Mouse (Mus musculus) MEL (cell line): ENCODE results near the gene 1700018B08Rik. TPM values are rescaled to one million over a fixed set of nuclear protein-coding genes. Genes with fewer than 3 reads are reported as not detected.

Source experiments
- DNase-seq: peaks from one replicate; pipeline ENCODE4 v3.0.0; 2011; ENCODE audit warnings: low read depth, low spot score
- H3K27ac ChIP-seq: 2 replicates; pipeline ENCODE4 v1.5.1; 2012; ENCODE audit warnings: low read depth, mild to moderate bottlenecking, control low read depth, low read length, moderate library complexity; ENCODE audit not compliant: control insufficient read depth
- H3K27me3 ChIP-seq, 2 experiments: fragments of 150-350 bp in 1 of 2; sonication (generic) in 1 of 2; 2 replicates each; pipeline ENCODE4 v1.6.1; 2012; ENCODE audit warnings: low read length in 2 of 2, mild to moderate bottlenecking in 2 of 2, improper control_type of control experiment in 1 of 2, moderate library complexity in 1 of 2; ENCODE audit not compliant: insufficient read depth in 2 of 2, control insufficient read depth in 1 of 2
- H3K36me3 ChIP-seq, 2 experiments: 2 replicates each; pipeline ENCODE4 v1.6.1; 2012 to 2014; ENCODE audit warnings: low read length in 2 of 2, improper control_type of control experiment in 1 of 2, inconsistent platforms in 1 of 2, mild to moderate bottlenecking in 1 of 2; ENCODE audit not compliant: insufficient read depth in 2 of 2, control insufficient read depth in 1 of 2
- H3K4me1 ChIP-seq, 2 experiments: fragments of 150-350 bp in 1 of 2; sonication (generic) in 1 of 2; 2 replicates each; pipeline ENCODE4 v1.6.1; 2012; ENCODE audit warnings: low read length in 2 of 2, improper control_type of control experiment in 1 of 2, mild to moderate bottlenecking in 1 of 2; ENCODE audit not compliant: insufficient read depth in 2 of 2, control insufficient read depth in 1 of 2
- H3K4me3 ChIP-seq, 2 experiments: fragments of 150-350 bp in 1 of 2; sonication (generic) in 1 of 2; 2 replicates each; pipeline ENCODE4 v1.5.1; 2012; ENCODE audit warnings: low read depth in 2 of 2, low read length in 2 of 2, mild to moderate bottlenecking in 2 of 2, moderate library complexity in 2 of 2, control low read depth in 1 of 2, improper control_type of control experiment in 1 of 2; ENCODE audit not compliant: control insufficient read depth in 1 of 2, insufficient read depth in 1 of 2
- H3K79me2 ChIP-seq: 2 replicates; pipeline ENCODE4 v1.6.1; 2012; ENCODE audit warnings: mild to moderate bottlenecking, low read length, moderate library complexity; ENCODE audit not compliant: control insufficient read depth, poor library complexity, insufficient read depth
- H3K9ac ChIP-seq: 2 replicates; pipeline ENCODE4 v1.6.1; 2012; ENCODE audit warnings: low read depth, mild to moderate bottlenecking, control low read depth, low read length, moderate library complexity; ENCODE audit not compliant: control insufficient read depth, poor library complexity, severe bottlenecking
- H3K9me3 ChIP-seq: fragments of 150-350 bp; sonication (generic); replicated peaks from 2 replicates; pipeline ENCODE4 v1.6.1; 2012; ENCODE audit warnings: mild to moderate bottlenecking, low read length, improper control_type of control experiment, moderate library complexity; ENCODE audit not compliant: insufficient read depth
- CHD2 ChIP-seq: IDR thresholded peaks from 2 replicates; pipeline ENCODE4 v1.6.1; 2011; ENCODE audit warnings: low read length, improper control_type of control experiment
- ELF1 ChIP-seq: IDR thresholded peaks from 2 replicates; pipeline ENCODE4 v1.6.1; 2014; ENCODE audit warnings: low read depth, mild to moderate bottlenecking, inconsistent platforms, low read length, improper control_type of control experiment, moderate library complexity
- GATA1 ChIP-seq: IDR thresholded peaks from 2 replicates; pipeline ENCODE4 v1.6.1; 2011; ENCODE audit warnings: low read depth, low read length, improper control_type of control experiment
- HCFC1 ChIP-seq: IDR thresholded peaks from 2 replicates; pipeline ENCODE4 v1.6.1; 2012; ENCODE audit warnings: low read depth, mild to moderate bottlenecking, inconsistent platforms, low read length, improper control_type of control experiment, moderate library complexity
- KAT2A ChIP-seq: conservative IDR thresholded peaks from 2 replicates; pipeline ENCODE4 v1.6.1; 2012; ENCODE audit warnings: low read depth, low read length, improper control_type of control experiment, inconsistent platforms
- MAFK ChIP-seq: IDR thresholded peaks from 2 replicates; pipeline ENCODE4 v1.6.1; 2011; ENCODE audit warnings: low read depth, mild to moderate bottlenecking, low read length, improper control_type of control experiment, borderline replicate concordance
- MAX ChIP-seq: IDR thresholded peaks from 2 replicates; pipeline ENCODE4 v1.6.1; 2011; ENCODE audit warnings: low read length, improper control_type of control experiment
- MAZ ChIP-seq: IDR thresholded peaks from 2 replicates; pipeline ENCODE4 v1.6.1; 2012; ENCODE audit warnings: low read depth, mild to moderate bottlenecking, inconsistent platforms, low read length, improper control_type of control experiment
- MXI1 ChIP-seq: IDR thresholded peaks from 2 replicates; pipeline ENCODE4 v1.6.1; 2011; ENCODE audit warnings: mild to moderate bottlenecking, low read depth, low read length, improper control_type of control experiment
- MYB ChIP-seq: IDR thresholded peaks from 2 replicates; pipeline ENCODE4 v1.6.1; 2011; ENCODE audit warnings: mild to moderate bottlenecking, low read depth, low read length, improper control_type of control experiment
- MYC ChIP-seq: IDR thresholded peaks from 2 replicates; pipeline ENCODE4 v1.6.1; 2011; ENCODE audit warnings: low read depth, mild to moderate bottlenecking, low read length, improper control_type of control experiment, moderate library complexity
- NELFE ChIP-seq: IDR thresholded peaks from 2 replicates; pipeline ENCODE4 v1.6.1; 2011; ENCODE audit warnings: low read depth, low read length, improper control_type of control experiment
- NRF1 ChIP-seq: IDR thresholded peaks from 2 replicates; pipeline ENCODE4 v1.6.1; 2014; ENCODE audit warnings: low read depth, mild to moderate bottlenecking, inconsistent platforms, low read length, improper control_type of control experiment, moderate library complexity; ENCODE audit not compliant: poor library complexity, insufficient read depth, severe bottlenecking
- POLR2A ChIP-seq, 2 experiments: IDR thresholded peaks; 2 replicates each; pipeline ENCODE4 v1.6.1; 2011 to 2012; ENCODE audit warnings: low read length in 2 of 2, mild to moderate bottlenecking in 2 of 2, control low read depth in 1 of 2, improper control_type of control experiment in 1 of 2, low read depth in 1 of 2, moderate library complexity in 1 of 2; ENCODE audit not compliant: control insufficient read depth in 1 of 2, insufficient read depth in 1 of 2, poor library complexity in 1 of 2
- POLR2AphosphoS2 ChIP-seq: IDR thresholded peaks from 2 replicates; pipeline ENCODE4 v1.6.1; 2011; ENCODE audit warnings: low read length, improper control_type of control experiment
- POLR2AphosphoS5 ChIP-seq: IDR thresholded peaks from 2 replicates; pipeline ENCODE4 v1.6.1; 2012; ENCODE audit warnings: low read depth, borderline replicate concordance, mild to moderate bottlenecking, inconsistent platforms, low read length, moderate library complexity, mixed read lengths
- RCOR1 ChIP-seq: IDR thresholded peaks from 2 replicates; pipeline ENCODE4 v1.6.1; 2012; ENCODE audit warnings: low read depth, mild to moderate bottlenecking, inconsistent platforms, low read length, improper control_type of control experiment
- SIN3A ChIP-seq: IDR thresholded peaks from 2 replicates; pipeline ENCODE4 v1.6.1; 2012; ENCODE audit warnings: low read length, improper control_type of control experiment, inconsistent platforms
- TBP ChIP-seq: IDR thresholded peaks from 2 replicates; pipeline ENCODE4 v1.8.0; 2011; ENCODE audit warnings: low read depth, low read length, improper control_type of control experiment
- TCF12 ChIP-seq: IDR thresholded peaks from 2 replicates; pipeline ENCODE4 v1.6.1; 2014; ENCODE audit warnings: low read depth, mild to moderate bottlenecking, inconsistent platforms, low read length, improper control_type of control experiment, moderate library complexity
- ZKSCAN1 ChIP-seq: IDR thresholded peaks from 2 replicates; pipeline ENCODE4 v1.6.1; 2012; ENCODE audit warnings: low read depth, mild to moderate bottlenecking, inconsistent platforms, low read length, improper control_type of control experiment, moderate library complexity
- ZMIZ1 ChIP-seq: IDR thresholded peaks from 2 replicates; pipeline ENCODE4 v1.6.1; 2012; ENCODE audit warnings: low read depth, mild to moderate bottlenecking, inconsistent platforms, low read length, improper control_type of control experiment, moderate library complexity
- polyA plus RNA-seq, 2 experiments: library from polyadenylated mRNA; stranded (reverse) in 1 of 2; unstranded in 1 of 2; fragments of >175 nt in 1 of 2; fragments of >200 nt in 1 of 2; gene quantifications; 2 replicates each; pipeline versions ENCODE4 v1.2.1 to v1.2.4; 2012; ENCODE audit warnings: low replicate concordance in 2 of 2, low read depth in 1 of 2; ENCODE audit not compliant: insufficient read length in 2 of 2, insufficient read depth in 1 of 2, missing spikeins in 1 of 2
- total RNA-seq: library from RNA; depleted of rRNA; stranded (reverse); fragments of 300-350 nt; gene quantifications from 2 replicates; pipeline ENCODE4 v1.2.3, GENCODE M21; 2012

Gene 1700018B08Rik
- total and polyA plus RNA-seq, 3 experiments = not detected

GRCm38 (mm10) chr8:121578676-121579451, 34.7 kb upstream of the 1700018B08Rik start, which contains the start of gene Fbxo31:
TSS of gene Fbxo31 (minus strand) at chr8:121578806.
- H3K9ac ChIP-seq = peak within 1 kb of the TSS; percentile 85
- peaks cover 0 to 7% of the 10 kb centered on the region in 2 experiments; a peak in 1 of 4 replicates for H3K36me3 ChIP-seq
- DNase-seq = peak; percentile 97
- H3K27ac ChIP-seq = peak within 1 kb of the TSS; percentile 48
- H3K9me3 ChIP-seq = no peaks in the 10 kb centered on the region
- H3K79me2 ChIP-seq = peaks cover 47% of the 10 kb centered on the region
- H3K27me3 ChIP-seq = no peaks in the 10 kb centered on the region
- peak within 1 kb of the TSS; percentile 92 to 96 for H3K4me3 ChIP-seq
- peak; percentile 74 for TF ChIP-seq KAT2A
- peak; percentile 61 for TF ChIP-seq HCFC1
- TF ChIP-seq MAFK = peak; percentile 99
- 0 out of 2 replicates have a peak, but pooled peaks have one; percentile 40 for TF ChIP-seq ZMIZ1
- TF ChIP-seq NELFE = peak; percentile 85
- peak; percentile 85 for TF ChIP-seq ELF1
- 0 out of 2 replicates have a peak, but pooled peaks have one; percentile 17 for TF ChIP-seq MYC
- peak; percentile 100 for TF ChIP-seq TBP
- no peak for TF ChIP-seq ZKSCAN1
- peak; percentile 80 to 88 for TF ChIP-seq POLR2A (IDR thresholded peaks at IDR 0.05; ENCODE audit: control insufficient read depth in 1 of 2, insufficient read depth in 1 of 2, low read depth in 1 of 2, low read length in 2 of 2, poor library complexity in 1 of 2)
- 0 out of 2 replicates have a peak, but pooled peaks have one; percentile 13 for TF ChIP-seq GATA1
- no peak for TF ChIP-seq POLR2AphosphoS2
- TF ChIP-seq MAX = peak; percentile 55
- TF ChIP-seq CHD2 = no peak
- peak; percentile 49; the same call in 1 of the 2 replicates for TF ChIP-seq MAZ
- peak; percentile 85 for TF ChIP-seq MXI1
- peak; percentile 97 for TF ChIP-seq RCOR1
- peak; percentile 70; the same call in 1 of the 2 replicates for TF ChIP-seq SIN3A
- TF ChIP-seq TCF12 = peak; percentile 7
- no peak for TF ChIP-seq MYB
- TF ChIP-seq POLR2AphosphoS5 = no peak
- TF ChIP-seq NRF1 = peak; percentile 78
- peaks cover 2 to 18% of the 10 kb centered on the region in 2 experiments; a peak in 3 of 4 replicates for H3K4me1 ChIP-seq
